Mouse (Mus musculus): ENCODE results near the gene Gm1527. TPM values are rescaled to one million over a fixed set of nuclear protein-coding genes. Genes with fewer than 3 reads are reported as not detected.

Gm1527 gene
- not detected for polyA plus RNA-seq (2015; fragmentation: Illumina TruSeq; extraction: RNeasy Lipid Tissue Mini Kit (QIAGEN cat#74804); ENCODE audit: low read depth, low replicate concordance)

DNA sequence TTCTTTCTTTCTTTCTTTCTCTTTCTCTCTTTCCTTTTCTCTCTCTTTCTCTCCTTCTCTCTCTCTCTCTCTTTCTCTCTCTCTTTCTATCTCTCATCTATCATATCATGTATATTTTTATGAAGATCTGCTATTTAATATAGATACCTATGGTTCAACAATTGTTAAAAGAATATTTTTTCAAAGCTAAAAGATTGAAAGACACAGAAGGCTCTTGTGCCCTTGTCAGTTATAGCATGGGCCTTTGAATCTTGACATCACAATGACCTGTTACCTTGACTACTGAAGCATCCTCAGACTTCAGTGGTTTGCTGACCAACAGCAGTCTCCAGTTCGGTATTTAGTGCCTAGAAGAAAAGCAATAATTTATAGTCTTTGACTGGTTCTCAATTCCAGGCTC is at the start of gene Gm1527:
TSS of gene Gm1527 (plus strand) at position 301 of the 400 bp plus-strand sequence.

Other genes starting within 250 kb of the Gm1527 start
- gene Slc2a2, start 194.7 kb upstream of the Gm1527 start, polyA plus RNA-seq (2015; fragmentation: Illumina TruSeq; extraction: RNeasy Lipid Tissue Mini Kit (QIAGEN cat#74804); ENCODE audit: low read depth, low replicate concordance): not detected
- gene Eif5a2, start 111.3 kb upstream of the Gm1527 start, polyA plus RNA-seq (2015; fragmentation: Illumina TruSeq; extraction: RNeasy Lipid Tissue Mini Kit (QIAGEN cat#74804); ENCODE audit: low read depth, low replicate concordance): 44.9 TPM
- gene Rpl22l1, start 87.2 kb upstream of the Gm1527 start, polyA plus RNA-seq (2015; fragmentation: Illumina TruSeq; extraction: RNeasy Lipid Tissue Mini Kit (QIAGEN cat#74804); ENCODE audit: low read depth, low replicate concordance): 502 TPM
- 5.9 TPM for gene Egfem1, start 189.4 kb downstream of the Gm1527 start, polyA plus RNA-seq (2015; fragmentation: Illumina TruSeq; extraction: RNeasy Lipid Tissue Mini Kit (QIAGEN cat#74804); ENCODE audit: low read depth, low replicate concordance)